15 mouse cellular contexts compared by ENCODE assay signal in genomic region chr19:21761676-21762075, GRCm38 (mm10).
"Had no signal": no experiment of that assay in that cellular context is flagged by ENCODE, and none has a peak within 500 bp of the region (broad histone marks: within the 10 kb centered on the region; RNA-seq: fewer than 3 reads in every experiment).

No protein-coding gene starts in this region.

- H3K4me1 ChIP-seq: neural tube, embryonic 15.5 days; stomach, embryonic 15.5 days had no signal

- H3K27me3 ChIP-seq: neural tube, embryonic 15.5 days; stomach, embryonic 15.5 days had no signal

- DNase-seq: retina, postnatal 1 day; right cerebral cortex, adult 18-20 months; right cerebral cortex, postnatal 14 days; right cerebral cortex, postnatal 25 days; right cerebral cortex, postnatal 4 days; spleen, adult 18-20 months; thymus, adult 18-20 months; thymus, adult 2 months; thymus, postnatal 14 days; thymus, postnatal 25 days; thymus, postnatal 36 days; thymus, postnatal 4 days had no signal

- H3K27ac ChIP-seq: neural tube, embryonic 15.5 days; stomach, embryonic 15.5 days; stomach, postnatal 0 days had no signal

- H3K4me3 ChIP-seq: neural tube, embryonic 15.5 days; stomach, embryonic 15.5 days had no signal

- H3K4me2 ChIP-seq: neural tube, embryonic 15.5 days; stomach, embryonic 15.5 days had no signal

- H3K9me3 ChIP-seq: neural tube, embryonic 15.5 days; stomach, embryonic 15.5 days had no signal

- H3K36me3 ChIP-seq: neural tube, embryonic 15.5 days; stomach, embryonic 15.5 days had no signal

- H3K9ac ChIP-seq: neural tube, embryonic 15.5 days; stomach, embryonic 15.5 days had no signal
